Mouse (Mus musculus): ENCODE measurements around the gene Gm28230. TPM values are rescaled to one million over a fixed set of nuclear protein-coding genes. Genes with fewer than 3 reads are reported as not detected.
A peak's percentile ranks its signal among the peaks of the same experiment; 100 is the strongest.

The Gm28230 gene
- polyA plus RNA-seq, 1 experiment from 2014 or later, result 0.40 TPM

DNA sequence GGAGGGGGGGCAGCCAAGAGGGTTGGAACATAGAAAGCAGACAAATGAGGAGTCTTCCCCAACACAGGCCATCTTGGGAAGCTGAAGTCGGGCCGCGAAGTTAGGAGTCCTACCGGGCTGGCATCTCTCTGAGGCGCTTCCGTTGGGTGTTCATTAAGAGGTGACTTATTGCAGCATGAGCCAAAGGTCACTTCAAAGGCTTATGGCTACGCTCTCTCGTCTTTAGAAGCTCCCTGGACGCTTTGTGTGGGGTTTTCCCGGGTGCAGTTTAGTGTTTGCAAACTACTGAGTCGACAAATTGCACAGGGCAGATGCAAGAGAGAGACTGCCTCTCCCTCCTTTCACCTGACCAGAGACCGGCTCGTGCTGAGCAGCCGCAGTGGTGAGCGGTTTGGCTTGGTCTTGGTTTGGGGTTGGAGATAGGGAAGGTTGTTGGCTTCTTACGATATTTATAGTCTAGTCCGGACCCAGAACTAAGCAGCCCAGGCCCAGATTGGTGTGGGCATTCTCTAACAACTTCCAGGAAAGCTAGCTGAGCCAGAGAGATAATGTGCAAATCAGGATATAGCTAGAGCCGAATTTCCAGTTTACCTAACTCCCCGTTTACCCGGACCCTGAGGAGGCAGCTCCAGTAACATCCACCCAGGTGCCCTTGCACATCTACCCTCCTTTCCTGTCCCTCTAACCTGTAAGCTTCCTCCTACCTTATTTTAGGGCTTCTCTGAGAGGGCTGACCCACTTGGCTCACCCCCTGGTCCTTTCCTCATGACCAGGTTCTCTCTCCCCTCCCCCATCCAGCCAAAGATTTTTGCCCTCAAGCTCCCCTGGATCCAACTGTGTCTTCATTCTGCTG lies 12.3 kb downstream of the Gm28230 start:
- no peak overlapping the region for H3K9ac ChIP-seq
- no peaks in the 10 kb centered on the region for H3K9me3 ChIP-seq (replicated peaks)
- WGBS, result 6% methylated on average over 20 of the region's 20 CpGs
- no peak for ATAC-seq (ENCODE audit: insufficient number of reproducible peaks, low FRiP score, low TSS enrichment, low read depth)
- no peak overlapping the region for H3K4me3 ChIP-seq (replicated peaks)
- H3K4me1 ChIP-seq, result peaks cover 24% of the 10 kb centered on the region
- H3K27ac ChIP-seq (replicated peaks), result no peak overlapping the region
- H3K36me3 ChIP-seq, result no peaks in the 10 kb centered on the region
- peaks cover 97% of the 10 kb centered on the region for H3K27me3 ChIP-seq
- no peak overlapping the region for H3K4me2 ChIP-seq (replicated peaks)

- no peak overlapping the region for H3K27ac ChIP-seq (replicated peaks)
- H3K9ac ChIP-seq, result no peak overlapping the region
- no peaks in the 10 kb centered on the region for H3K9me3 ChIP-seq (replicated peaks)
- no peaks in the 10 kb centered on the region for H3K36me3 ChIP-seq
- no peak for ATAC-seq (ENCODE audit: insufficient number of reproducible peaks, low FRiP score, low TSS enrichment, low read depth)
- WGBS, result 16% methylated on average over 2 of the region's 2 CpGs
- H3K27me3 ChIP-seq, result peaks cover 97% of the 10 kb centered on the region
- peaks cover 24% of the 10 kb centered on the region for H3K4me1 ChIP-seq
- no peak overlapping the region for H3K4me3 ChIP-seq (replicated peaks)
- H3K4me2 ChIP-seq (replicated peaks), result no peak overlapping the region
These were observed 12.9 kb downstream of the Gm28230 start for GRCm38 (mm10) chr2:74739476-74739800.

GRCm38 (mm10) chr2:74739869-74740268 lies 13.3 kb downstream of the Gm28230 start:
- H3K4me2 ChIP-seq (replicated peaks), result 0 out of 2 replicates have a peak overlapping the region, but pooled peaks have one; percentile 32
- H3K36me3 ChIP-seq, result no peaks in the 10 kb centered on the region
- no peak overlapping the region for H3K27ac ChIP-seq (replicated peaks)
- 5% methylated on average over 14 of the region's 14 CpGs for WGBS
- H3K9ac ChIP-seq, result no peak overlapping the region
- no peaks in the 10 kb centered on the region for H3K9me3 ChIP-seq (replicated peaks)
- peaks cover 24% of the 10 kb centered on the region for H3K4me1 ChIP-seq
- ATAC-seq (ENCODE audit: insufficient number of reproducible peaks, low FRiP score, low TSS enrichment, low read depth), result no peak
- no peak overlapping the region for H3K4me3 ChIP-seq (replicated peaks)
- peaks cover 97% of the 10 kb centered on the region for H3K27me3 ChIP-seq

GRCm38 (mm10) chr2:74740311-74741091 lies 14.0 kb downstream of the Gm28230 start:
- Histone ChIP-seq H3K4me3 (replicated peaks) (0 out of 2 replicates have a peak overlapping the region, but pooled peaks have one; percentile 11), H3K36me3 (no peaks in the 10 kb centered on the region), H3K27ac (replicated peaks) (no peak overlapping the region), H3K27me3 (peaks cover 97% of the 10 kb centered on the region), H3K9ac (no peak overlapping the region), H3K4me1 (peaks cover 24% of the 10 kb centered on the region), H3K4me2 (replicated peaks) (0 out of 2 replicates have a peak overlapping the region, but pooled peaks have one; percentile 32), H3K9me3 (replicated peaks) (no peaks in the 10 kb centered on the region)
- WGBS, result 4% methylated on average over 43 of the region's 43 CpGs
- no peak for ATAC-seq (ENCODE audit: insufficient number of reproducible peaks, low FRiP score, low TSS enrichment, low read depth)

DNA sequence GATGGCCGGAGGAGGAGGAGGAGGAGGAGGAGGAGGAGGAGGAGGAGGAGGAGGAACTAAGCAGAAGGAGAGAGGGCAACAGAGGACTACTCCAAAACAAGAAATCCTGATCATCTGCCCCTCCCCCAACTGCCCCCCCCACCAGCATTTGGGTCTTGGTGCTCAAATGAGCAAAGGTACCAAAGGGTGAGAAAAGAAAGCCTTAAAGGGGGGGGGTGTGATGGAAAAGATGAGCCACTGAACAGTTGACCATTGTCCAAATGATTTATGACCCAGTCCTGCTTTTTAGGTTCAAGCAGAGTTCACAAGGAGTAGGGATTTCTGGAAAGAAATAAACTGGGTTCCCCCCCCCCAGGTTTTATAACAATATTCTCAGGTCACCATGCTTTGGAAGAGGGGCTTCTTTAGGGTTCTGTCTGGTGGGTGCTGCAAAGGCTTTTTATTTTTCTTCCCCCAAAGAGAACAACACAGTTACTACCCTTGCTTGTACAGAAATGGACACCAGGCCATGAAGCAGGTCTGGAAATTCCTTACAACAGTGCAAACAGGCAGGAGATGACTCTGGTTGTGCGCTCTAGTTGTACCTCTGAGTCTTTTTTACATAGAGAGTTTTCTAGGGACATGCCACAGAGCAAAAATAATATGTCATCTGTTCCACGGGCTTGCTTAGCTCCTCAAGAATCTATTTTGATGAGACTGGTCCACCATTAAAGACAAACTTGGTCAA lies 14.9 kb downstream of the Gm28230 start:
- H3K4me3 ChIP-seq (replicated peaks), result no peak overlapping the region
- peaks cover 97% of the 10 kb centered on the region for H3K27me3 ChIP-seq
- no peaks in the 10 kb centered on the region for H3K9me3 ChIP-seq (replicated peaks)
- ATAC-seq (ENCODE audit: insufficient number of reproducible peaks, low FRiP score, low TSS enrichment, low read depth), result no peak
- H3K4me2 ChIP-seq (replicated peaks), result no peak overlapping the region
- no peak overlapping the region for H3K9ac ChIP-seq
- H3K4me1 ChIP-seq, result peaks cover 18% of the 10 kb centered on the region
- no peak overlapping the region for H3K27ac ChIP-seq (replicated peaks)
- WGBS, result 37% methylated on average over 2 of the region's 3 CpGs
- H3K36me3 ChIP-seq, result no peaks in the 10 kb centered on the region

GRCm38 (mm10) chr2:74741979-74742277 lies 15.4 kb downstream of the Gm28230 start:
- H3K27ac ChIP-seq (replicated peaks), result no peak overlapping the region
- peaks cover 23% of the 10 kb centered on the region for H3K4me1 ChIP-seq
- H3K9me3 ChIP-seq (replicated peaks), result no peaks in the 10 kb centered on the region
- no peaks in the 10 kb centered on the region for H3K36me3 ChIP-seq
- no peak for ATAC-seq (ENCODE audit: insufficient number of reproducible peaks, low FRiP score, low TSS enrichment, low read depth)
- no peak overlapping the region for H3K4me2 ChIP-seq (replicated peaks)
- H3K9ac ChIP-seq, result no peak overlapping the region
- H3K4me3 ChIP-seq (replicated peaks), result no peak overlapping the region
- H3K27me3 ChIP-seq, result peaks cover 97% of the 10 kb centered on the region

- no peak overlapping the region for H3K4me2 ChIP-seq (replicated peaks)
- peaks cover 96% of the 10 kb centered on the region for H3K27me3 ChIP-seq
- no peaks in the 10 kb centered on the region for H3K9me3 ChIP-seq (replicated peaks)
- H3K4me3 ChIP-seq (replicated peaks), result 0 out of 2 replicates have a peak overlapping the region, but pooled peaks have one; percentile 19
- no peak overlapping the region for H3K27ac ChIP-seq (replicated peaks)
- no peak for ATAC-seq (ENCODE audit: insufficient number of reproducible peaks, low FRiP score, low TSS enrichment, low read depth)
- H3K36me3 ChIP-seq, result no peaks in the 10 kb centered on the region
- WGBS, result 9% methylated on average over 6 of the region's 6 CpGs
- no peak overlapping the region for H3K9ac ChIP-seq
- H3K4me1 ChIP-seq, result peaks cover 21% of the 10 kb centered on the region
These were observed 19.2 kb downstream of the Gm28230 start for GRCm38 (mm10) chr2:74745540-74746297.

DNA sequence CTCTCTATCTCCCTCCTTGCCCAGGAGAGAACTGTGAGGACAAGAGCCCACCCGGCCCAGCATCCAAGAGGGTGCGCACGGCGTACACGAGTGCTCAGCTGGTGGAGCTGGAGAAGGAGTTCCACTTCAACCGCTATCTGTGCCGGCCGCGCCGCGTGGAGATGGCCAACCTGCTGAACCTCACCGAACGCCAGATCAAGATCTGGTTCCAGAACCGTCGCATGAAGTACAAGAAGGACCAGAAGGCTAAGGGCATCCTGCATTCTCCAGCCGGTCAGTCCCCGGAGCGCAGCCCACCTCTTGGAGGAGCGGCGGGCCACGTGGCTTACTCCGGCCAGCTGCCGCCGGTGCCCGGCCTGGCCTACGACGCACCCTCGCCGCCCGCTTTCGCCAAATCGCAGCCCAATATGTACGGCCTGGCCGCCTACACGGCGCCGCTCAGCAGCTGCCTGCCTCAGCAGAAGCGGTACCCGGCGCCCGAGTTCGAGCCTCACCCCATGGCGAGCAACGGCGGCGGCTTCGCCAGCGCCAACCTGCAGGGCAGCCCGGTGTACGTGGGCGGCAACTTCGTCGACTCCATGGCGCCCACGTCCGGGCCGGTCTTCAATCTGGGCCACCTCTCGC lies 19.9 kb downstream of the Gm28230 start:
- peak overlapping the region; percentile 19 for H3K4me3 ChIP-seq (replicated peaks)
- 6% methylated on average over 58 of the region's 58 CpGs for WGBS
- no peak overlapping the region; the same call in 1 of the 2 replicates for H3K4me2 ChIP-seq (replicated peaks)
- ATAC-seq (ENCODE audit: insufficient number of reproducible peaks, low FRiP score, low TSS enrichment, low read depth), result no peak
- H3K9ac ChIP-seq, result no peak overlapping the region
- H3K27me3 ChIP-seq, result peaks cover 97% of the 10 kb centered on the region
- no peak overlapping the region for H3K27ac ChIP-seq (replicated peaks)
- no peaks in the 10 kb centered on the region for H3K36me3 ChIP-seq
- no peaks in the 10 kb centered on the region for H3K9me3 ChIP-seq (replicated peaks)
- peaks cover 21% of the 10 kb centered on the region for H3K4me1 ChIP-seq

DNA sequence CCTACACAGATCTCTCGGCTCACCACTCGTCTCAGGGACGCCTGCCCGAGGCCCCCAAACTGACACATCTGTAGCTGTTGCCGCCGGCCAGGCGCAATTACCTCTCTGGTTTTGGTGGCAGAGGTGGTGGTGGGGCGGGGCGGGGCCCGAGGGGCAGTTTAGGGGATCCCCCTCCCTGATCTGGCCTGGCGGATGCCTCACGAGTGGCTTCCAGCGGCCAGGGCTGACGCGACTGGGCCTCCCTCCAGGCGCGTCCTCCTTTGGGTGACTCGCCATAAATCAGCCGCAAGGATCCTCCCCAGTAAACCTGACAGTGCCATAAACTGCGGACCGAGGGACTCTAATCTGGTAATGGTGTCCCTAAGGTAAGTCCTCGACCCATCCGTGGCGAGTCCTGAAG lies 20.5 kb downstream of the Gm28230 start:
- 0 out of 2 replicates have a peak overlapping the region, but pooled peaks have one; percentile 19 for H3K4me3 ChIP-seq (replicated peaks)
- no peak overlapping the region for H3K9ac ChIP-seq
- no peak for ATAC-seq (ENCODE audit: insufficient number of reproducible peaks, low FRiP score, low TSS enrichment, low read depth)
- H3K4me1 ChIP-seq, result peaks cover 21% of the 10 kb centered on the region
- H3K27me3 ChIP-seq, result peaks cover 97% of the 10 kb centered on the region
- H3K9me3 ChIP-seq (replicated peaks), result no peaks in the 10 kb centered on the region
- H3K4me2 ChIP-seq (replicated peaks), result no peak overlapping the region; the same call in 1 of the 2 replicates
- H3K27ac ChIP-seq (replicated peaks), result no peak overlapping the region
- WGBS, result 12% methylated on average over 24 of the region's 24 CpGs
- no peaks in the 10 kb centered on the region for H3K36me3 ChIP-seq

GRCm38 (mm10) chr2:74747661-74748141 lies 21.2 kb downstream of the Gm28230 start:
- Histone ChIP-seq H3K4me3 (replicated peaks) (no peak overlapping the region), H3K27me3 (peaks cover 97% of the 10 kb centered on the region), H3K4me1 (peaks cover 24% of the 10 kb centered on the region), H3K36me3 (no peaks in the 10 kb centered on the region), H3K9me3 (replicated peaks) (no peaks in the 10 kb centered on the region), H3K9ac (no peak overlapping the region), H3K27ac (replicated peaks) (no peak overlapping the region), H3K4me2 (replicated peaks) (no peak overlapping the region)
- ATAC-seq (ENCODE audit: insufficient number of reproducible peaks, low FRiP score, low TSS enrichment, low read depth), result no peak
- 13% methylated on average over 11 of the region's 11 CpGs for WGBS

Data from embryonic facial prominence, embryonic 15.5 days (tissue).